Mouse (Mus musculus) lung, embryonic 14.5 days (tissue): ENCODE results near the gene Ankrd11. TPM values are rescaled to one million over a fixed set of nuclear protein-coding genes. Genes with fewer than 3 reads are reported as not detected.
"Not testable (repeated sequence)": the region's sequence is repeated elsewhere in the genome, so short reads cannot be mapped to it uniquely, and the experiment has no call there.

Experiments
- ATAC-seq: fragments of 200-750 bp; cut with Nextera tagmentation; 2 replicates; pipeline ENCODE4 v1.8.0; 2017; ENCODE audit warnings: mild to moderate bottlenecking, moderate TSS enrichment, moderate library complexity; ENCODE audit not compliant: insufficient read depth
- DNase-seq: peaks from one replicate; pipeline ENCODE4 v3.0.0-alpha.2; 2015
- H3K27ac ChIP-seq: fragments of 300-500 bp; sonication (generic); 2 replicates; pipeline ENCODE4 v1.5.1; 2014; ENCODE audit warnings: low read depth, mild to moderate bottlenecking, moderate library complexity
- H3K27me3 ChIP-seq: fragments of 300-500 bp; sonication (generic); 2 replicates; pipeline ENCODE4 v1.6.1; 2014; ENCODE audit warnings: low read length, control low read depth; ENCODE audit not compliant: insufficient read depth
- H3K36me3 ChIP-seq: fragments of 300-500 bp; sonication (generic); 2 replicates; pipeline ENCODE4 v1.6.1; 2014; ENCODE audit warnings: control low read depth; ENCODE audit not compliant: insufficient read depth
- H3K4me1 ChIP-seq: fragments of 300-500 bp; sonication (generic); 2 replicates; pipeline ENCODE4 v1.6.1; 2014; ENCODE audit warnings: antibody characterized with exemption, control low read depth; ENCODE audit not compliant: insufficient read depth
- H3K4me2 ChIP-seq: fragments of 300-500 bp; sonication (generic); 2 replicates; pipeline ENCODE4 v1.6.1; 2014; ENCODE audit warnings: mild to moderate bottlenecking
- H3K4me3 ChIP-seq: fragments of 300-500 bp; sonication (generic); 2 replicates; pipeline ENCODE4 v1.5.1; 2014; ENCODE audit warnings: low read depth, low read length
- H3K9ac ChIP-seq: fragments of 300-500 bp; sonication (generic); 2 replicates; pipeline ENCODE4 v1.6.1; 2014
- H3K9me3 ChIP-seq: fragments of 300-500 bp; sonication (generic); 2 replicates; pipeline ENCODE4 v1.6.1; 2016; ENCODE audit warnings: low read depth, low read length, control low read depth
- CTCF ChIP-seq: IDR thresholded peaks from 2 replicates; pipeline ENCODE4 v1.5.1; 2016; ENCODE audit warnings: antibody characterized with exemption, low read depth
- WGBS: fragments of 180-500 bp; shearing (Covaris S2); extraction: QIAGEN DNeasy Blood & Tissue Kit; methylation state at CpG from one replicate; pipeline ENCODE4 v1.1.7; 2014; 5-methylcytosine and 5-hydroxymethylcytosine counted together
- polyA plus RNA-seq: library from polyadenylated mRNA; unstranded; fragments of >200 nt; fragmentation: Nextera tagmentation; extraction: Ambion mirVana; gene quantifications from 2 replicates; pipeline ENCODE4 v1.2.1, GENCODE M21; 2014

The Ankrd11 gene
- polyA plus RNA-seq, 1 experiment from 2014 or later, result 94.6 TPM

GRCm38 (mm10) chr8:123046706-123047105, 4.6 kb upstream of the Ankrd11 start:
- WGBS, result 75% methylated on average over 4 of the region's 4 CpGs
- Histone ChIP-seq H3K27me3 (no peaks in the 10 kb centered on the region), H3K9me3 (no peaks in the 10 kb centered on the region), H3K4me1 (peaks cover 4% of the 10 kb centered on the region; the same call in 1 of the 2 replicates), H3K4me2 (no peak overlapping the region), H3K9ac (no peak overlapping the region), H3K27ac (no peak overlapping the region), H3K4me3 (no peak overlapping the region), H3K36me3 (no peaks in the 10 kb centered on the region)
- TF ChIP-seq CTCF, result no peak
- DNase-seq (no peak), ATAC-seq (no peak)

GRCm38 (mm10) chr8:123044743-123045425, 2.8 kb upstream of the Ankrd11 start:
- H3K9ac ChIP-seq, H3K9me3 ChIP-seq, DNase-seq, H3K36me3 ChIP-seq, H3K4me3 ChIP-seq, H3K27me3 ChIP-seq, H3K4me2 ChIP-seq, ATAC-seq, H3K27ac ChIP-seq: not testable (repeated sequence)
- WGBS, result 93% methylated on average over 23 of the region's 23 CpGs
- H3K4me1 ChIP-seq, result peaks cover 14% of the 10 kb centered on the region

- no peak for TF ChIP-seq CTCF
- WGBS, result 74% methylated on average over 3 of the region's 3 CpGs
- ATAC-seq, result no peak
- Histone ChIP-seq H3K9me3 (no peaks in the 10 kb centered on the region), H3K4me2 (peak overlapping the region; percentile 18; the same call in 1 of the 2 replicates), H3K36me3 (no peaks in the 10 kb centered on the region), H3K27ac (no peak overlapping the region), H3K4me3 (0 out of 2 replicates have a peak overlapping the region, but pooled peaks have one; percentile 100), H3K27me3 (no peaks in the 10 kb centered on the region), H3K9ac (no peak overlapping the region), H3K4me1 (peaks cover 17% of the 10 kb centered on the region)
- no peak for DNase-seq
Measured at GRCm38 (mm10) chr8:123043941-123044340, 1.9 kb upstream of the Ankrd11 start.

GRCm38 (mm10) chr8:123042974-123043625, 1.0 kb upstream of the Ankrd11 start:
- H3K36me3 ChIP-seq, result no peaks in the 10 kb centered on the region
- H3K4me3 ChIP-seq, result peak overlapping the region; percentile 100
- peaks cover 17% of the 10 kb centered on the region for H3K4me1 ChIP-seq
- H3K27ac ChIP-seq, result peak overlapping the region; percentile 98
- TF ChIP-seq CTCF, result no peak
- no peaks in the 10 kb centered on the region for H3K27me3 ChIP-seq
- peak overlapping the region; percentile 88 for H3K4me2 ChIP-seq
- DNase-seq, result peak; percentile 20
- peak overlapping the region; percentile 100 for H3K9ac ChIP-seq
- WGBS, result 13% methylated on average over 22 of the region's 22 CpGs
- H3K9me3 ChIP-seq, result no peaks in the 10 kb centered on the region
- no peak for ATAC-seq

GRCm38 (mm10) chr8:123041774-123042105, 337 bp downstream of the Ankrd11 start:
- DNase-seq (no peak), ATAC-seq (peak; percentile 15; the same call in 1 of the 2 replicates)
- H3K27me3 ChIP-seq, result no peaks in the 10 kb centered on the region
- TF ChIP-seq CTCF, result no peak
- peak overlapping the region; percentile 100 for H3K4me3 ChIP-seq
- no peaks in the 10 kb centered on the region for H3K36me3 ChIP-seq
- H3K9ac ChIP-seq, result peak overlapping the region; percentile 100
- H3K4me2 ChIP-seq, result peak overlapping the region; percentile 87
- no peaks in the 10 kb centered on the region for H3K9me3 ChIP-seq
- peak overlapping the region; percentile 95 for H3K27ac ChIP-seq
- H3K4me1 ChIP-seq, result peaks cover 17% of the 10 kb centered on the region
- 2% methylated on average over 37 of the region's 60 CpGs for WGBS

DNA sequence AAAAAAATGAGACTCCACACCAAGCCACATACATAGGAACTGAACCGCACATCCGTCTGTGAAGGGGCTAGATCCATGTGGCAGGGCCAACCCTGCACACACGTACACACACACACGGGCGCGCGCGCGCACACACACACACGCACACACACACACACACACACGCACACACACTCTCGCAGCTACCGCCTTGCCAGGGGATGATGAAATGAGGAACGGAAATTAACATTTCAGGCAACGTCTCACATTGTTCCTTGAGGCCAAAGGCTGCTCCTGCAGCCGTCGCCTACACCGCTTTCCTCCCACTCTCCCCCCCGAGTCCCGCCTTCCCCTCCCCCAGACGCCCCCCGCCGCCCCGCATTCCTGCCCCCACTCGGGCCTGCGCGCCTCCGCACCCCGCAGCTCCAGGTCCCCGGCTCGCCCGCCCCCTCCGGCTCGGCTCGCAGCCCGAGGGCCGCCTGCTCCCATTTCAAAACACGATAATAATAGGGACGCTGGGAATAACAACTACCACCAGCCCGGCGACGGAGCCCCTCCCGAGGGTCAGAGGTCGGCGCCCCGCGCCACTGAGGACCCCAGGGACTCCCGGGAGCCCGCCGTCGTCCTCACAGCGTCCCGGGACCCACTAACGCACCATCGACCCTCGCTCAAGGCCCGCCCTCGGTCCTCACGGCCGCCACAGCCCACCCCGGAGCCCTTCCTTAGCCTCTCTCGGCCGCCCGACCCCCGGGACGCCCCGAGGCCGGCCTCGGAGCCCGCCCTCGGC, 886 bp downstream of the Ankrd11 start:
- WGBS, result under 1% methylated on average over 61 of the region's 71 CpGs
- H3K9me3 ChIP-seq, result no peaks in the 10 kb centered on the region
- DNase-seq (peak; percentile 73), ATAC-seq (no peak)
- no peaks in the 10 kb centered on the region for H3K27me3 ChIP-seq
- H3K4me2 ChIP-seq, result peak overlapping the region; percentile 87
- peak overlapping the region; percentile 95 for H3K27ac ChIP-seq
- TF ChIP-seq CTCF, result peak; percentile 31; the same call in 1 of the 2 replicates
- peaks cover 17% of the 10 kb centered on the region for H3K4me1 ChIP-seq
- peak overlapping the region; percentile 100 for H3K9ac ChIP-seq
- H3K36me3 ChIP-seq, result no peaks in the 10 kb centered on the region
- peak overlapping the region; percentile 100 for H3K4me3 ChIP-seq

DNA sequence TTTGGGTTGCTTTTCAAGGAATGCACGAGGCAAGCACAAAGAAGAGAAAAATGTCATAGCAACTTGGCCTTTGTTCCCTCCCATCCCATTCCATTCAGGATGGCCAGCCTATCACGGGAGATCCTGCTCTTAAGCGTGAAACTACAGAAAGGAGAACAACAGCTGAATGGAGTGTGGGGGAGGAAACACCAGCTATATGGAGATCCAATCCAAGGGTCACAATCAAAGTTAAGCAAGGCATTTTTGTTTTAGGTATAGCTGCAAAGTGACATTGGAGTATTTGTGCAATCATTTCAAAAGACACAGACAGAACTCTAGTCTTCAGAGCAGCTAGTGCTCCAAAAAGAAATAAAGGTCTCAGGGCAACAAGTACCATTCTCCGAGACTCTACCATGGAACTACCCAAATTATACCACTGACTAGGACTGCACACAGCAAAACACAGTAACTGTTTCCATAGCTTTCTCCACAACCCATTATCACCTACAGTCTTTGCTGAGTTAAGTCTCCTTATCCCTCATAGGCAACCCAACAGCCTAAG, 1.9 kb downstream of the Ankrd11 start:
- ATAC-seq (no peak), DNase-seq (peak; percentile 50)
- H3K36me3 ChIP-seq, result no peaks in the 10 kb centered on the region
- peak overlapping the region; percentile 100 for H3K9ac ChIP-seq
- H3K9me3 ChIP-seq, result no peaks in the 10 kb centered on the region
- peak overlapping the region; percentile 95; the same call in 1 of the 2 replicates for H3K27ac ChIP-seq
- no peak for TF ChIP-seq CTCF
- peaks cover 17% of the 10 kb centered on the region for H3K4me1 ChIP-seq
- no peaks in the 10 kb centered on the region for H3K27me3 ChIP-seq
- WGBS, result 16% methylated on average over 4 of the region's 4 CpGs
- H3K4me3 ChIP-seq, result peak overlapping the region; percentile 100
- peak overlapping the region; percentile 87 for H3K4me2 ChIP-seq
